Mouse (Mus musculus) liver, embryonic 16.5 days (tissue): ENCODE data around the gene Ociad1. TPM values are rescaled to one million over a fixed set of nuclear protein-coding genes. Genes with fewer than 3 reads are reported as not detected.
"Not testable (repeated sequence)": the region's sequence is repeated elsewhere in the genome, so short reads cannot be mapped to it uniquely, and the experiment has no call there.

ENCODE experiments used
- ATAC-seq: fragments of 200-750 bp; cut with Nextera tagmentation; 2 replicates; pipeline ENCODE4 v1.8.0; 2017; ENCODE audit warnings: low read depth, mild to moderate bottlenecking, moderate number of reproducible peaks, moderate library complexity
- H3K27ac ChIP-seq: fragments of 300-500 bp; sonication (generic); 2 replicates; pipeline ENCODE4 v1.5.1; 2014; ENCODE audit warnings: mild to moderate bottlenecking, low read length
- H3K27me3 ChIP-seq: fragments of 300-500 bp; sonication (generic); 2 replicates; pipeline ENCODE4 v1.6.1; 2014; ENCODE audit warnings: low read depth, low read length, mixed read lengths; ENCODE audit not compliant: control insufficient read depth, insufficient read depth
- H3K36me3 ChIP-seq: fragments of 300-500 bp; sonication (generic); 2 replicates; pipeline ENCODE4 v1.6.1; 2014; ENCODE audit warnings: mild to moderate bottlenecking; ENCODE audit not compliant: control insufficient read depth, insufficient read depth
- H3K4me1 ChIP-seq: fragments of 300-500 bp; sonication (generic); 2 replicates; pipeline ENCODE4 v1.6.1; 2014; ENCODE audit warnings: low read depth, low read length, mixed read lengths; ENCODE audit not compliant: control insufficient read depth
- H3K4me2 ChIP-seq: fragments of 300-500 bp; sonication (generic); 2 replicates; pipeline ENCODE4 v1.6.1; 2014; ENCODE audit warnings: low read depth, low read length, mixed read lengths
- H3K4me3 ChIP-seq: fragments of 300-500 bp; sonication (generic); 2 replicates; pipeline ENCODE4 v1.5.1; 2014; ENCODE audit warnings: low read depth, mild to moderate bottlenecking, low read length
- H3K9ac ChIP-seq: fragments of 300-500 bp; sonication (generic); 2 replicates; pipeline ENCODE4 v1.6.1; 2014; ENCODE audit warnings: low read depth, low read length
- H3K9me3 ChIP-seq: fragments of 300-500 bp; sonication (generic); replicated peaks from 2 replicates; pipeline ENCODE4 v1.6.1; 2016; ENCODE audit warnings: low read length; ENCODE audit not compliant: control insufficient read depth
- WGBS: fragments of 180-500 bp; shearing (Covaris S2); extraction: QIAGEN DNeasy Blood & Tissue Kit; methylation state at CpG from one replicate; pipeline ENCODE4 v1.1.7; 2014; ENCODE audit not compliant: insufficient replicate concordance; 5-methylcytosine and 5-hydroxymethylcytosine counted together
- polyA plus RNA-seq: library from polyadenylated mRNA; unstranded; fragments of >200 nt; fragmentation: Nextera tagmentation; extraction: Ambion mirVana; gene quantifications from 2 replicates; pipeline ENCODE4 v1.2.1, GENCODE M21; 2015

The Ociad1 gene
- polyA plus RNA-seq, 1 experiment from 2014 or later, result 108 TPM

GRCm38 (mm10) chr5:73314654-73315053, 22.1 kb downstream of the Ociad1 start:
- Histone ChIP-seq H3K9ac (no peak overlapping the region), H3K27ac (peak overlapping the region; percentile 50), H3K9me3 (no peaks in the 10 kb centered on the region), H3K4me3 (no peak overlapping the region), H3K27me3 (no peaks in the 10 kb centered on the region), H3K4me1 (peaks cover 41% of the 10 kb centered on the region), H3K4me2 (no peak overlapping the region), H3K36me3 (peaks cover 34% of the 10 kb centered on the region)
- WGBS, result 90% methylated on average over 2 of the region's 2 CpGs
- ATAC-seq, result no peak

- WGBS, result 61% methylated on average over 5 of the region's 5 CpGs
- no peak for ATAC-seq
- Histone ChIP-seq H3K27ac (no peak overlapping the region), H3K9ac (no peak overlapping the region), H3K4me1 (peaks cover 8% of the 10 kb centered on the region), H3K27me3 (no peaks in the 10 kb centered on the region), H3K4me3 (no peak overlapping the region), H3K4me2 (no peak overlapping the region), H3K9me3 (no peaks in the 10 kb centered on the region), H3K36me3 (peaks cover 18% of the 10 kb centered on the region)
Observed at GRCm38 (mm10) chr5:73319306-73319705, 26.7 kb downstream of the Ociad1 start.

- WGBS, result 54% methylated on average over 1 of the region's 1 CpGs
- H3K9ac ChIP-seq, H3K9me3 ChIP-seq, H3K36me3 ChIP-seq, ATAC-seq, H3K27ac ChIP-seq, H3K4me2 ChIP-seq, H3K4me1 ChIP-seq, H3K27me3 ChIP-seq, H3K4me3 ChIP-seq: not testable (repeated sequence)
Observed at GRCm38 (mm10) chr5:73322684-73323083, 30.1 kb downstream of the Ociad1 start.

- H3K9me3 ChIP-seq, result no peaks in the 10 kb centered on the region
- no peak overlapping the region for H3K27ac ChIP-seq
- no peaks in the 10 kb centered on the region for H3K36me3 ChIP-seq
- WGBS, result 44% methylated on average over 5 of the region's 5 CpGs
- no peak overlapping the region for H3K4me3 ChIP-seq
- no peaks in the 10 kb centered on the region for H3K4me1 ChIP-seq
- no peak overlapping the region for H3K9ac ChIP-seq
- H3K27me3 ChIP-seq, result no peaks in the 10 kb centered on the region
- H3K4me2 ChIP-seq, result no peak overlapping the region
- ATAC-seq, result no peak
Observed at GRCm38 (mm10) chr5:73323602-73324001, 31.0 kb downstream of the Ociad1 start.

- ATAC-seq, result no peak
- 73% methylated on average over 8 of the region's 8 CpGs for WGBS
- no peak overlapping the region for H3K4me3 ChIP-seq
Observed at GRCm38 (mm10) chr5:73324526-73325170, 32.1 kb downstream of the Ociad1 start.

GRCm38 (mm10) chr5:73331002-73331401, 38.4 kb downstream of the Ociad1 start:
- no peak overlapping the region for H3K4me3 ChIP-seq
- H3K9ac ChIP-seq, result no peak overlapping the region
- no peaks in the 10 kb centered on the region for H3K36me3 ChIP-seq
- H3K27me3 ChIP-seq, result no peaks in the 10 kb centered on the region
- WGBS, result 45% methylated on average over 4 of the region's 4 CpGs
- no peaks in the 10 kb centered on the region for H3K9me3 ChIP-seq
- ATAC-seq, result no peak
- H3K4me1 ChIP-seq, result no peaks in the 10 kb centered on the region
- H3K4me2 ChIP-seq, result no peak overlapping the region
- no peak overlapping the region for H3K27ac ChIP-seq

More at GRCm38 (mm10) chr5:73324526-73325170, 32.1 kb downstream of the Ociad1 start:
- Histone ChIP-seq H3K9ac (no peak overlapping the region), H3K27me3 (no peaks in the 10 kb centered on the region), H3K9me3 (no peaks in the 10 kb centered on the region), H3K4me2 (no peak overlapping the region), H3K36me3 (no peaks in the 10 kb centered on the region), H3K27ac (no peak overlapping the region), H3K4me1 (no peaks in the 10 kb centered on the region)

GRCm38 (mm10) chr5:73336448-73336847, 43.9 kb downstream of the Ociad1 start:
- Histone ChIP-seq H3K4me3 (no peak overlapping the region), H3K4me2 (no peak overlapping the region), H3K4me1 (no peaks in the 10 kb centered on the region; the same call in none of the 2 replicates), H3K27ac (no peak overlapping the region), H3K27me3 (peaks cover 5% of the 10 kb centered on the region; the same call in 1 of the 2 replicates), H3K9me3 (no peaks in the 10 kb centered on the region), H3K9ac (no peak overlapping the region), H3K36me3 (no peaks in the 10 kb centered on the region)
- 70% methylated on average over 5 of the region's 5 CpGs for WGBS
- no peak for ATAC-seq

GRCm38 (mm10) chr5:73337961-73338831, 45.6 kb downstream of the Ociad1 start:
- Histone ChIP-seq H3K36me3 (no peaks in the 10 kb centered on the region), H3K9me3 (no peaks in the 10 kb centered on the region), H3K27ac (no peak overlapping the region), H3K9ac (peak overlapping the region; percentile 54), H3K27me3 (peaks cover 11% of the 10 kb centered on the region), H3K4me1 (no peaks in the 10 kb centered on the region; the same call in none of the 2 replicates), H3K4me3 (peak overlapping the region; percentile 58), H3K4me2 (peak overlapping the region; percentile 67)
- 4% methylated on average over 41 of the region's 41 CpGs for WGBS
- ATAC-seq, result 0 out of 2 replicates have a peak, but pooled peaks have one; percentile 35

GRCm38 (mm10) chr5:73338832-73339163, 46.2 kb downstream of the Ociad1 start:
- Histone ChIP-seq H3K9me3 (no peaks in the 10 kb centered on the region), H3K4me3 (peak overlapping the region; percentile 58), H3K9ac (peak overlapping the region; percentile 54; the same call in 1 of the 2 replicates), H3K4me2 (peak overlapping the region; percentile 67), H3K27me3 (peaks cover 12% of the 10 kb centered on the region), H3K36me3 (no peaks in the 10 kb centered on the region), H3K4me1 (no peaks in the 10 kb centered on the region; the same call in none of the 2 replicates), H3K27ac (no peak overlapping the region)
- no peak for ATAC-seq
- WGBS, result 44% methylated on average over 14 of the region's 14 CpGs
